Mouse (Mus musculus): Measurements from ENCODE around the gene Sirt7.

DNA sequence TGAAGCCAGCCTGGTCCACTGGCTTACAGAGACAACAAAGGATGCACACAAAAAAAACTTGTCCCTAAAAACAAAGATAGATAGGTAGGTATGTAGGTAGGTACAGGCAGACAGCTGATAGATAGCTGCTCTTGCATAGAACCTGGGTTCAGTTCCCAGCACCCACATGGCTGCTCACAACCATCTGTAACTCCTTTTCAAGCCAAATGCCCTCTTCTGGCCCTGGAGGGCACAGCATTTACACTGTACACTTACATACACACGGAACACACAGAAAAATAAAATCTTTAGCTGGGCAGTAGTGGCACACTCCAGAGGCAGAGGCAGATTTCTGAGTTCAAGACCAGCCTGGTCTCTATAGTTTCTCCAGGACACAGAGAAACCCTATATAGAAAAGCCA lies 41.1 kb downstream of the Sirt7 start:
- TF ChIP-seq ZNF384 (IDR thresholded peaks at IDR 0.05; ENCODE audit: low read depth, low read length) (no peak), ZMIZ1 (IDR thresholded peaks at IDR 0.05; ENCODE audit: low read depth, low read length) (no peak), ELF1 (IDR thresholded peaks at IDR 0.05; ENCODE audit: low read depth, low read length) (no peak), MAX (IDR thresholded peaks at IDR 0.05; ENCODE audit: low read length) (no peak), CTCF (conservative IDR thresholded peaks at IDR 0.05 in 1 of 2, IDR thresholded peaks at IDR 0.05 in 1 of 2; ENCODE audit: low read depth in 2 of 2, low read length in 2 of 2) (no peak; a peak in 1 of 4 replicates), MAZ (IDR thresholded peaks at IDR 0.05; ENCODE audit: low read depth, low read length) (no peak)

All from CH12.LX (cell line).